Mouse (Mus musculus) lung, embryonic 14.5 days (tissue): Measurements from ENCODE around the gene Gm15107. TPM values are rescaled to one million over a fixed set of nuclear protein-coding genes. Genes with fewer than 3 reads are reported as not detected.
"Not testable (repeated sequence)": the region's sequence is repeated elsewhere in the genome, so short reads cannot be mapped to it uniquely, and the experiment has no call there.

ENCODE experiments used
- ATAC-seq: fragments of 200-750 bp; cut with Nextera tagmentation; 2 replicates; pipeline ENCODE4 v1.8.0; 2017; ENCODE audit warnings: mild to moderate bottlenecking, moderate TSS enrichment, moderate library complexity; ENCODE audit not compliant: insufficient read depth
- DNase-seq: peaks from one replicate; pipeline ENCODE4 v3.0.0-alpha.2; 2015
- H3K27ac ChIP-seq: fragments of 300-500 bp; sonication (generic); 2 replicates; pipeline ENCODE4 v1.5.1; 2014; ENCODE audit warnings: low read depth, mild to moderate bottlenecking, moderate library complexity
- H3K27me3 ChIP-seq: fragments of 300-500 bp; sonication (generic); 2 replicates; pipeline ENCODE4 v1.6.1; 2014; ENCODE audit warnings: low read length, control low read depth; ENCODE audit not compliant: insufficient read depth
- H3K36me3 ChIP-seq: fragments of 300-500 bp; sonication (generic); 2 replicates; pipeline ENCODE4 v1.6.1; 2014; ENCODE audit warnings: control low read depth; ENCODE audit not compliant: insufficient read depth
- H3K4me1 ChIP-seq: fragments of 300-500 bp; sonication (generic); 2 replicates; pipeline ENCODE4 v1.6.1; 2014; ENCODE audit warnings: antibody characterized with exemption, control low read depth; ENCODE audit not compliant: insufficient read depth
- H3K4me2 ChIP-seq: fragments of 300-500 bp; sonication (generic); 2 replicates; pipeline ENCODE4 v1.6.1; 2014; ENCODE audit warnings: mild to moderate bottlenecking
- H3K4me3 ChIP-seq: fragments of 300-500 bp; sonication (generic); 2 replicates; pipeline ENCODE4 v1.5.1; 2014; ENCODE audit warnings: low read depth, low read length
- H3K9ac ChIP-seq: fragments of 300-500 bp; sonication (generic); 2 replicates; pipeline ENCODE4 v1.6.1; 2014
- H3K9me3 ChIP-seq: fragments of 300-500 bp; sonication (generic); 2 replicates; pipeline ENCODE4 v1.6.1; 2016; ENCODE audit warnings: low read depth, low read length, control low read depth
- WGBS: fragments of 180-500 bp; shearing (Covaris S2); extraction: QIAGEN DNeasy Blood & Tissue Kit; methylation state at CpG from one replicate; pipeline ENCODE4 v1.1.7; 2014; 5-methylcytosine and 5-hydroxymethylcytosine counted together
- polyA plus RNA-seq: library from polyadenylated mRNA; unstranded; fragments of >200 nt; fragmentation: Nextera tagmentation; extraction: Ambion mirVana; gene quantifications from 2 replicates; pipeline ENCODE4 v1.2.1, GENCODE M21; 2014

The Gm15107 gene
- not detected in 2 replicates for polyA plus RNA-seq

GRCm38 (mm10) chrX:148180424-148180823 is at the start of gene Gm15107:
Gm15107 (plus strand) TSS chrX:148180724.
- not testable (repeated sequence) for H3K27ac ChIP-seq, DNase-seq, H3K4me3 ChIP-seq, H3K9ac ChIP-seq, ATAC-seq, H3K4me1 ChIP-seq, H3K9me3 ChIP-seq, H3K4me2 ChIP-seq, H3K36me3 ChIP-seq, H3K27me3 ChIP-seq
- 86% methylated on average over 1 of the region's 6 CpGs for WGBS

Other genes with a start within 250 kb of the Gm15107 start
- gene Gm15080, start 187.7 kb upstream of the Gm15107 start, polyA plus RNA-seq: not detected in 2 replicates